Mouse (Mus musculus): ENCODE measurements at regions not wholly inside any gene's neighbourhood (a gene's known extent, or its start where the extent isn't known, plus 50 kb on each side); places are given as distances from the start of the nearest gene placed in this dataset.

- TF ChIP-seq EP300 (IDR thresholded peaks at IDR 0.05; ENCODE audit: low read depth) (no peak), CTCF (IDR thresholded peaks at IDR 0.05; ENCODE audit: low read depth) (no peak)
Measured at GRCm38 (mm10) chr3:41478971-41479370, 76.6 kb upstream of the Jade1 start.
